ENCODE assay signal across 19 mouse cellular contexts in genomic region chr1:60713238-60713637, GRCm38 (mm10). TPM values are rescaled to one million over a fixed set of nuclear protein-coding genes. Genes with fewer than 3 reads are reported as not detected.
A peak's percentile ranks its signal among the peaks of the same experiment; 100 is the strongest.
DNase-seq lines count a peak whose midpoint lies in the region; ATAC-seq lines count a peak whose summit lies in the region.
"Had no signal": no experiment of that assay in that cellular context is flagged by ENCODE, and none has a peak within 500 bp of the region (broad histone marks: within the 10 kb centered on the region; RNA-seq: fewer than 3 reads in every experiment).

No protein-coding gene starts in this region.

- ATAC-seq in granulocyte monocyte progenitor cell, adult 5-6 weeks (replicated peaks; ENCODE audit: poor library complexity, severe bottlenecking), result peak; percentile 63; the same call in 1 of the 2 replicates
- ATAC-seq in megakaryocyte, adult 5-6 weeks (ENCODE audit: poor library complexity, severe bottlenecking), result 0 out of 2 replicates have a peak, but pooled peaks have one; percentile 33
- ATAC-seq: forebrain, embryonic 14.5 days; forebrain, embryonic 16.5 days had no signal

- intact Hi-C loops in left cerebral cortex, postnatal 25 days (cut with DNase I), result no loop called here

- DNase-seq in heart, adult 11 months, result peak; percentile 21
- DNase-seq in heart, adult 8-10 months (ENCODE audit: low spot score), result no peak
- no peak for DNase-seq in left cerebral cortex, postnatal 25 days (ENCODE audit: low spot score in 2 of 2)
- DNase-seq in lung, postnatal 25 days (ENCODE audit: low spot score), result no peak
- DNase-seq: adrenal gland, adult 2 months; adrenal gland, postnatal 10 days; adrenal gland, postnatal 25 days; cerebellum, adult 11 months; cerebellum, adult 18-20 months; cerebellum, adult 8-10 months; cerebellum, adult 9-11 months; cerebellum, postnatal 14 days; cerebellum, postnatal 36 days; embryo, embryonic 11 days had no signal

RNA-seq across cellular contexts. Expression of gene Cd28, which starts 3.4 kb away (rescaled TPM):
- total RNA-seq in heart, adult 8-10 months (2022), result 10 to 100 TPM; 11.8 to 15.7 (median 12.5) TPM
- 1.4 and 3.2 TPM in 2 replicates for total RNA-seq in granulocyte monocyte progenitor cell, adult 5-6 weeks (2014; fragmentation: Nextera tagmentation)
- total RNA-seq in granulocyte monocyte progenitor cell, adult 5-6 weeks (2017), result 1.0 and 2.3 TPM in 2 replicates
- total RNA-seq in megakaryocyte, adult 5-6 weeks (2015), result 2.3 and 2.5 TPM in 2 replicates
- 2.1 and 2.3 TPM in 2 replicates for total RNA-seq in megakaryocyte, adult 5-6 weeks (2017)
- total RNA-seq in left cerebral cortex, postnatal 25 days (2021), result under 1 TPM; 0.09 to 0.37 TPM
- total RNA-seq: MEL had no signal
